Mouse (Mus musculus) heart, embryonic 10.5 days (tissue): ENCODE results near the gene Golph3. TPM values are rescaled to one million over a fixed set of nuclear protein-coding genes. Genes with fewer than 3 reads are reported as not detected.

Source experiments
- DNase-seq: peaks from one replicate; pipeline ENCODE4 v3.0.0-alpha.2; 2017; ENCODE audit warnings: low spot score
- H3K27ac ChIP-seq: fragments of 300-500 bp; sonication (generic); 2 replicates; pipeline ENCODE4 v1.5.1; 2016; ENCODE audit warnings: mild to moderate bottlenecking
- H3K27me3 ChIP-seq: fragments of 300-500 bp; sonication (generic); 2 replicates; pipeline ENCODE4 v1.6.1; 2016; ENCODE audit warnings: mild to moderate bottlenecking; ENCODE audit not compliant: poor library complexity, insufficient read depth, severe bottlenecking
- H3K36me3 ChIP-seq: fragments of 300-500 bp; sonication (generic); 2 replicates; pipeline ENCODE4 v1.6.1; 2016; ENCODE audit warnings: mild to moderate bottlenecking, moderate library complexity
- H3K4me1 ChIP-seq: fragments of 300-500 bp; sonication (generic); 2 replicates; pipeline ENCODE4 v1.6.1; 2016; ENCODE audit warnings: mild to moderate bottlenecking
- H3K4me3 ChIP-seq: fragments of 300-500 bp; sonication (generic); 2 replicates; pipeline ENCODE4 v1.5.1; 2016; ENCODE audit warnings: mild to moderate bottlenecking, moderate library complexity
- H3K9me3 ChIP-seq: fragments of 300-500 bp; sonication (generic); 2 replicates; pipeline ENCODE4 v1.6.1; 2016; ENCODE audit warnings: mild to moderate bottlenecking, moderate library complexity
- WGBS: fragments of 180-500 bp; shearing (Covaris S2); methylation state at CpG from one replicate; pipeline ENCODE4 v1.1.7; 2016; 5-methylcytosine and 5-hydroxymethylcytosine counted together
- polyA plus RNA-seq: library from polyadenylated mRNA; unstranded; fragments of >200 nt; fragmentation: Nextera tagmentation; extraction: Ambion mirVana; gene quantifications from 2 replicates; pipeline ENCODE4 v1.2.1, GENCODE M21; 2016

Gene Golph3
- polyA plus RNA-seq, 1 experiment from 2014 or later = 73.9 TPM

GRCm38 (mm10) chr15:12306188-12307071, 14.8 kb upstream of the Golph3 start:
- no peaks in the 10 kb centered on the region for H3K9me3 ChIP-seq
- no peak overlapping the region for H3K27ac ChIP-seq
- H3K27me3 ChIP-seq = no peaks in the 10 kb centered on the region
- H3K4me3 ChIP-seq = no peak overlapping the region
- DNase-seq = no peak
- WGBS = 49% methylated on average over 8 of the region's 8 CpGs
- no peaks in the 10 kb centered on the region for H3K36me3 ChIP-seq
- H3K4me1 ChIP-seq = peaks cover 10% of the 10 kb centered on the region; the same call in 1 of the 2 replicates

DNA sequence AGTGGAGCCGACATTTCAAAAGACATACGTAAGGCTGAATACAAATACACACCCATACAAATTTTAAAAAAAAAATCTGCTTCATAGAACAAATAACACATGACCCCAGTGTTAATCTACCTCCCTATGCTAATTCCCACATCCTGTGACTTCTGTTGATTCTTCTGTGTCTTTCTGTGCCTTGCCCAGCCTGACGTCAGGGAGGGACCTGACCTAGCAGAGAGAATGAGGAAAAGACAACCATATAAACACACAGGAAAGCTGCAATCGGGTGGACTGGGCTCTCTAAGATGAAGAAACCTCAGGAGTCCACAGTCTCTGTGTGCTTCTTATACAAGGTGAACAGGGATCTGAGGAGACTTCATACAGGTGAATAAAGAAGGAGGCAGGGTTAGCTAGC, 14.1 kb upstream of the Golph3 start:
- Histone ChIP-seq H3K4me1 (peaks cover 10% of the 10 kb centered on the region; the same call in 1 of the 2 replicates), H3K36me3 (no peaks in the 10 kb centered on the region), H3K4me3 (no peak overlapping the region), H3K27ac (no peak overlapping the region), H3K27me3 (no peaks in the 10 kb centered on the region), H3K9me3 (no peaks in the 10 kb centered on the region)
- 71% methylated on average over 4 of the region's 4 CpGs for WGBS
- DNase-seq = no peak

GRCm38 (mm10) chr15:12308539-12308938, 12.7 kb upstream of the Golph3 start:
- no peaks in the 10 kb centered on the region for H3K36me3 ChIP-seq
- H3K9me3 ChIP-seq = no peaks in the 10 kb centered on the region
- H3K4me1 ChIP-seq = peaks cover 10% of the 10 kb centered on the region; the same call in 1 of the 2 replicates
- H3K27me3 ChIP-seq = no peaks in the 10 kb centered on the region
- no peak overlapping the region for H3K4me3 ChIP-seq
- no peak for DNase-seq
- 83% methylated on average over 5 of the region's 5 CpGs for WGBS
- H3K27ac ChIP-seq = no peak overlapping the region

GRCm38 (mm10) chr15:12310676-12311075, 10.6 kb upstream of the Golph3 start:
- Histone ChIP-seq H3K36me3 (no peaks in the 10 kb centered on the region), H3K9me3 (no peaks in the 10 kb centered on the region), H3K4me3 (no peak overlapping the region), H3K27me3 (no peaks in the 10 kb centered on the region), H3K4me1 (peaks cover 10% of the 10 kb centered on the region; the same call in 1 of the 2 replicates), H3K27ac (no peak overlapping the region)
- WGBS = 80% methylated on average over 4 of the region's 4 CpGs
- no peak for DNase-seq

- Histone ChIP-seq H3K4me3 (no peak overlapping the region), H3K9me3 (no peaks in the 10 kb centered on the region), H3K4me1 (peaks cover 7% of the 10 kb centered on the region; the same call in 1 of the 2 replicates), H3K36me3 (no peaks in the 10 kb centered on the region), H3K27me3 (no peaks in the 10 kb centered on the region), H3K27ac (no peak overlapping the region)
- 82% methylated on average over 7 of the region's 7 CpGs for WGBS
- no peak for DNase-seq
These were observed 9.8 kb upstream of the Golph3 start for GRCm38 (mm10) chr15:12311465-12311864.

- WGBS = 17% methylated on average over 1 of the region's 1 CpGs
- no peak overlapping the region for H3K27ac ChIP-seq
- H3K27me3 ChIP-seq = no peaks in the 10 kb centered on the region
- H3K36me3 ChIP-seq = no peaks in the 10 kb centered on the region
- no peak overlapping the region for H3K4me3 ChIP-seq
- DNase-seq = no peak
- no peaks in the 10 kb centered on the region for H3K9me3 ChIP-seq
- no peaks in the 10 kb centered on the region for H3K4me1 ChIP-seq
These were observed 8.0 kb upstream of the Golph3 start for GRCm38 (mm10) chr15:12313255-12313654.

DNA sequence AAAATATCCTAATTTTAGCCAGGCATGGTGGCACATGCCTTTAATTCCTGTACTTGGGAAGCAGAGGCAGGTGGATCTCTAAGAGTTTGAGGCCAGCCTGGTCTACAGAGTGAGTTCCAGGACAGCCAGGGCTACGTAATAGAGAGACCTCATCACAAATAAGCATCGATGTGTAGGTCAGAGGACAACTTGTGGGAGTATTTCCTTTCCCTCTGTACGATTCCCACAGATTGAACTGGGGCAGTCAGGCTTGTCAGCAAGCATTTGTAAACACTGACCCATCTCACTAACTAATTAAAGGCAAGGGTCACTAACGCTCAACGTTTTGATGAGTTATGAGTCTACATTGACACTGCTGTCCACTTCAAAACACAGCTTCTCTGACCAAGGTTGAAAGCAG, 6.7 kb upstream of the Golph3 start:
- WGBS = 82% methylated on average over 5 of the region's 5 CpGs
- Histone ChIP-seq H3K27me3 (0 out of 2 replicates have a peak, but pooled peaks cover 7% of the 10 kb centered on the region), H3K36me3 (no peaks in the 10 kb centered on the region)

GRCm38 (mm10) chr15:12315996-12316395, 5.3 kb upstream of the Golph3 start:
- no peak for DNase-seq
- 57% methylated on average over 2 of the region's 2 CpGs for WGBS
- peaks cover 4% of the 10 kb centered on the region; the same call in 1 of the 2 replicates for H3K4me1 ChIP-seq

More for the DNA sequence above, 6.7 kb upstream of the Golph3 start:
- Histone ChIP-seq H3K4me3 (no peak overlapping the region), H3K9me3 (no peaks in the 10 kb centered on the region), H3K4me1 (no peaks in the 10 kb centered on the region), H3K27ac (no peak overlapping the region)
- DNase-seq = no peak

DNA sequence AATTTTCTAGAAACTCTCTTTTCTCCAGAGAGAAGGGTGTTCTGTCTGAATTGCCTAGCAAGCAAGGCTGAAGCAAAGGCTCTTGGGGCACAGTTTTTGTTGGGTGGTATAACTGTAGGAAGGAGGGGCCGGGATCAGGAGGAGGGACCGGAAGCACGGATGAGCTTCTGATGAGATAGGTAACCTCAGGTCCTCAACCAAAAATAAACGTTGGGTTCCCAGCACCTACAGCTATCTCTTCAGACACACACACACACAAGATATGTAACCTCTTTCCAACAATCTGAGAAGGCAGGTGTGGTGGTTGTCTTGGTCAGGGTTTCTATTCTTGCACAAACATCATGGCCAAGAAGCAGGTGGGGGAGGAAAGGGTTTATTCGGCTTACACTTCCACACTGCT, 4.0 kb upstream of the Golph3 start:
- no peaks in the 10 kb centered on the region for H3K9me3 ChIP-seq
- H3K36me3 ChIP-seq = no peaks in the 10 kb centered on the region
- no peak overlapping the region for H3K27ac ChIP-seq
- WGBS = 80% methylated on average over 5 of the region's 5 CpGs
- peaks cover 4% of the 10 kb centered on the region for H3K4me1 ChIP-seq
- 0 out of 2 replicates have a peak, but pooled peaks cover 7% of the 10 kb centered on the region for H3K27me3 ChIP-seq
- no peak for DNase-seq
- no peak overlapping the region for H3K4me3 ChIP-seq

More at GRCm38 (mm10) chr15:12315996-12316395, 5.3 kb upstream of the Golph3 start:
- H3K27me3 ChIP-seq = 0 out of 2 replicates have a peak, but pooled peaks cover 7% of the 10 kb centered on the region
- no peak overlapping the region for H3K4me3 ChIP-seq
- no peaks in the 10 kb centered on the region for H3K36me3 ChIP-seq
- no peak overlapping the region for H3K27ac ChIP-seq
- H3K9me3 ChIP-seq = no peaks in the 10 kb centered on the region

GRCm38 (mm10) chr15:12318451-12318850, 2.8 kb upstream of the Golph3 start:
- DNase-seq = no peak
- 77% methylated on average over 8 of the region's 8 CpGs for WGBS
- Histone ChIP-seq H3K9me3 (no peaks in the 10 kb centered on the region), H3K4me1 (peaks cover 4% of the 10 kb centered on the region), H3K4me3 (no peak overlapping the region), H3K27me3 (0 out of 2 replicates have a peak, but pooled peaks cover 7% of the 10 kb centered on the region), H3K36me3 (no peaks in the 10 kb centered on the region), H3K27ac (no peak overlapping the region)

GRCm38 (mm10) chr15:12319889-12320288, 1.4 kb upstream of the Golph3 start:
- Histone ChIP-seq H3K27me3 (0 out of 2 replicates have a peak, but pooled peaks cover 7% of the 10 kb centered on the region), H3K27ac (no peak overlapping the region), H3K9me3 (no peaks in the 10 kb centered on the region), H3K4me1 (peaks cover 10% of the 10 kb centered on the region), H3K4me3 (peak overlapping the region; percentile 96; the same call in 1 of the 2 replicates), H3K36me3 (no peaks in the 10 kb centered on the region)
- 44% methylated on average over 5 of the region's 5 CpGs for WGBS
- DNase-seq = no peak

- no peak for DNase-seq
- Histone ChIP-seq H3K27me3 (0 out of 2 replicates have a peak, but pooled peaks cover 7% of the 10 kb centered on the region), H3K9me3 (no peaks in the 10 kb centered on the region), H3K36me3 (peaks cover under 1% of the 10 kb centered on the region; the same call in 1 of the 2 replicates), H3K27ac (peak overlapping the region; percentile 97), H3K4me1 (peaks cover 11% of the 10 kb centered on the region), H3K4me3 (peak overlapping the region; percentile 96)
- 4% methylated on average over 22 of the region's 22 CpGs for WGBS
These were observed 684 bp upstream of the Golph3 start for GRCm38 (mm10) chr15:12320441-12321090.
